Mouse (Mus musculus): ENCODE results near the gene Pou5f2. TPM values are rescaled to one million over a fixed set of nuclear protein-coding genes. Genes with fewer than 3 reads are reported as not detected.
A peak's percentile ranks its signal among the peaks of the same experiment; 100 is the strongest.

Gene Pou5f2
- 0.96 and 1.1 TPM in 2 replicates for polyA plus RNA-seq (2014; fragmentation: Nextera tagmentation; extraction: Ambion mirVana)

GRCm38 (mm10) chr13:78024683-78025294, at the start of gene Pou5f2:
TSS of gene Pou5f2 (plus strand) at chr13:78024902.
- ATAC-seq (ENCODE audit: low FRiP score, low TSS enrichment): peak; percentile 71
- no peaks in the 10 kb centered on the region for H3K9me3 ChIP-seq (ENCODE audit: control insufficient read depth, low read length)
- H3K4me3 ChIP-seq (ENCODE audit: low read length): no peak within 1 kb of the TSS
- no peak within 1 kb of the TSS for H3K27ac ChIP-seq (ENCODE audit: low read depth, low read length)
- H3K36me3 ChIP-seq (ENCODE audit: control insufficient read depth, insufficient read depth, low read length): no peaks in the 10 kb centered on the region
- H3K9ac ChIP-seq (ENCODE audit: low read depth, low read length): no peak within 1 kb of the TSS
- no peaks in the 10 kb centered on the region for H3K4me1 ChIP-seq (ENCODE audit: control insufficient read depth, insufficient read depth, low read length)
- no peak within 1 kb of the TSS for H3K4me2 ChIP-seq (replicated peaks; ENCODE audit: low read depth, low read length)
- no peaks in the 10 kb centered on the region for H3K27me3 ChIP-seq (ENCODE audit: control insufficient read depth, insufficient read depth, low read length)
- WGBS: 53% methylated on average over 15 of the region's 15 CpGs

- ATAC-seq (ENCODE audit: low FRiP score, low TSS enrichment): no peak
- no peak overlapping the region for H3K9ac ChIP-seq (ENCODE audit: low read depth, low read length)
- H3K4me1 ChIP-seq (ENCODE audit: control insufficient read depth, insufficient read depth, low read length): no peaks in the 10 kb centered on the region
- no peak overlapping the region for H3K4me3 ChIP-seq (ENCODE audit: low read length)
- no peaks in the 10 kb centered on the region for H3K27me3 ChIP-seq (ENCODE audit: control insufficient read depth, insufficient read depth, low read length)
- no peak overlapping the region for H3K4me2 ChIP-seq (replicated peaks; ENCODE audit: low read depth, low read length)
- H3K36me3 ChIP-seq (ENCODE audit: control insufficient read depth, insufficient read depth, low read length): no peaks in the 10 kb centered on the region
- no peak overlapping the region for H3K27ac ChIP-seq (ENCODE audit: low read depth, low read length)
- 73% methylated on average over 3 of the region's 3 CpGs for WGBS
- no peaks in the 10 kb centered on the region for H3K9me3 ChIP-seq (ENCODE audit: control insufficient read depth, low read length)
Measured at GRCm38 (mm10) chr13:77976248-77976647, 48.5 kb upstream of the Pou5f2 start.

GRCm38 (mm10) chr13:77977121-77977520, 47.6 kb upstream of the Pou5f2 start:
- no peaks in the 10 kb centered on the region for H3K9me3 ChIP-seq (ENCODE audit: control insufficient read depth, low read length)
- ATAC-seq (ENCODE audit: low FRiP score, low TSS enrichment): no peak
- H3K27me3 ChIP-seq (ENCODE audit: control insufficient read depth, insufficient read depth, low read length): no peaks in the 10 kb centered on the region
- no peak overlapping the region for H3K4me3 ChIP-seq (ENCODE audit: low read length)
- H3K9ac ChIP-seq (ENCODE audit: low read depth, low read length): no peak overlapping the region
- WGBS: 90% methylated on average over 1 of the region's 1 CpGs
- no peak overlapping the region for H3K27ac ChIP-seq (ENCODE audit: low read depth, low read length)
- H3K4me2 ChIP-seq (replicated peaks; ENCODE audit: low read depth, low read length): no peak overlapping the region
- no peaks in the 10 kb centered on the region for H3K36me3 ChIP-seq (ENCODE audit: control insufficient read depth, insufficient read depth, low read length)
- H3K4me1 ChIP-seq (ENCODE audit: control insufficient read depth, insufficient read depth, low read length): no peaks in the 10 kb centered on the region

GRCm38 (mm10) chr13:77982105-77982851, 42.4 kb upstream of the Pou5f2 start:
- ATAC-seq (ENCODE audit: low FRiP score, low TSS enrichment): peak; percentile 28; the same call in 1 of the 2 replicates

GRCm38 (mm10) chr13:77982852-77983202, 41.9 kb upstream of the Pou5f2 start:
- H3K4me1 ChIP-seq (ENCODE audit: control insufficient read depth, insufficient read depth, low read length): no peaks in the 10 kb centered on the region
- 87% methylated on average over 2 of the region's 2 CpGs for WGBS
- no peaks in the 10 kb centered on the region for H3K9me3 ChIP-seq (ENCODE audit: control insufficient read depth, low read length)
- no peak overlapping the region for H3K27ac ChIP-seq (ENCODE audit: low read depth, low read length)
- no peak overlapping the region for H3K4me2 ChIP-seq (replicated peaks; ENCODE audit: low read depth, low read length)
- H3K4me3 ChIP-seq (ENCODE audit: low read length): no peak overlapping the region
- no peak for ATAC-seq (ENCODE audit: low FRiP score, low TSS enrichment)
- no peaks in the 10 kb centered on the region for H3K27me3 ChIP-seq (ENCODE audit: control insufficient read depth, insufficient read depth, low read length)
- H3K36me3 ChIP-seq (ENCODE audit: control insufficient read depth, insufficient read depth, low read length): no peaks in the 10 kb centered on the region
- no peak overlapping the region for H3K9ac ChIP-seq (ENCODE audit: low read depth, low read length)

More at GRCm38 (mm10) chr13:77982105-77982851, 42.4 kb upstream of the Pou5f2 start:
- H3K9ac ChIP-seq (ENCODE audit: low read depth, low read length): no peak overlapping the region
- H3K9me3 ChIP-seq (ENCODE audit: control insufficient read depth, low read length): no peaks in the 10 kb centered on the region
- WGBS: 26% methylated on average over 5 of the region's 5 CpGs
- no peaks in the 10 kb centered on the region for H3K36me3 ChIP-seq (ENCODE audit: control insufficient read depth, insufficient read depth, low read length)
- no peak overlapping the region for H3K27ac ChIP-seq (ENCODE audit: low read depth, low read length)
- H3K27me3 ChIP-seq (ENCODE audit: control insufficient read depth, insufficient read depth, low read length): no peaks in the 10 kb centered on the region
- no peak overlapping the region for H3K4me2 ChIP-seq (replicated peaks; ENCODE audit: low read depth, low read length)
- no peaks in the 10 kb centered on the region for H3K4me1 ChIP-seq (ENCODE audit: control insufficient read depth, insufficient read depth, low read length)
- H3K4me3 ChIP-seq (ENCODE audit: low read length): no peak overlapping the region

GRCm38 (mm10) chr13:77991189-77991886, 33.4 kb upstream of the Pou5f2 start:
- Histone ChIP-seq H3K9ac (ENCODE audit: low read depth, low read length) (no peak overlapping the region), H3K4me3 (ENCODE audit: low read length) (no peak overlapping the region), H3K36me3 (ENCODE audit: control insufficient read depth, insufficient read depth, low read length) (no peaks in the 10 kb centered on the region), H3K4me1 (ENCODE audit: control insufficient read depth, insufficient read depth, low read length) (0 out of 2 replicates have a peak, but pooled peaks cover 3% of the 10 kb centered on the region), H3K4me2 (replicated peaks; ENCODE audit: low read depth, low read length) (no peak overlapping the region), H3K27me3 (ENCODE audit: control insufficient read depth, insufficient read depth, low read length) (no peaks in the 10 kb centered on the region), H3K9me3 (ENCODE audit: control insufficient read depth, low read length) (no peaks in the 10 kb centered on the region), H3K27ac (ENCODE audit: low read depth, low read length) (no peak overlapping the region)
- ATAC-seq (ENCODE audit: low FRiP score, low TSS enrichment): peak; percentile 49; the same call in 1 of the 2 replicates
- WGBS: 63% methylated on average over 5 of the region's 5 CpGs

GRCm38 (mm10) chr13:78004649-78005048, 20.1 kb upstream of the Pou5f2 start:
- H3K4me1 ChIP-seq (ENCODE audit: control insufficient read depth, insufficient read depth, low read length): no peaks in the 10 kb centered on the region
- no peaks in the 10 kb centered on the region for H3K36me3 ChIP-seq (ENCODE audit: control insufficient read depth, insufficient read depth, low read length)
- H3K9ac ChIP-seq (ENCODE audit: low read depth, low read length): no peak overlapping the region
- no peak overlapping the region for H3K4me2 ChIP-seq (replicated peaks; ENCODE audit: low read depth, low read length)
- ATAC-seq (ENCODE audit: low FRiP score, low TSS enrichment): no peak
- no peak overlapping the region for H3K4me3 ChIP-seq (ENCODE audit: low read length)
- no peaks in the 10 kb centered on the region for H3K27me3 ChIP-seq (ENCODE audit: control insufficient read depth, insufficient read depth, low read length)
- no peak overlapping the region for H3K27ac ChIP-seq (ENCODE audit: low read depth, low read length)
- 83% methylated on average over 4 of the region's 4 CpGs for WGBS
- no peaks in the 10 kb centered on the region for H3K9me3 ChIP-seq (ENCODE audit: control insufficient read depth, low read length)

- 57% methylated on average over 3 of the region's 3 CpGs for WGBS
- ATAC-seq (ENCODE audit: low FRiP score, low TSS enrichment): no peak
- no peaks in the 10 kb centered on the region for H3K4me1 ChIP-seq (ENCODE audit: control insufficient read depth, insufficient read depth, low read length)
Measured at GRCm38 (mm10) chr13:78005344-78005743, 19.4 kb upstream of the Pou5f2 start.

GRCm38 (mm10) chr13:78010176-78010575, 14.5 kb upstream of the Pou5f2 start:
- WGBS: 74% methylated on average over 1 of the region's 1 CpGs
- no peak for ATAC-seq (ENCODE audit: low FRiP score, low TSS enrichment)
- no peak overlapping the region for H3K4me2 ChIP-seq (replicated peaks; ENCODE audit: low read depth, low read length)

More at GRCm38 (mm10) chr13:78005344-78005743, 19.4 kb upstream of the Pou5f2 start:
- Histone ChIP-seq H3K9me3 (ENCODE audit: control insufficient read depth, low read length) (no peaks in the 10 kb centered on the region), H3K27ac (ENCODE audit: low read depth, low read length) (no peak overlapping the region), H3K9ac (ENCODE audit: low read depth, low read length) (no peak overlapping the region), H3K36me3 (ENCODE audit: control insufficient read depth, insufficient read depth, low read length) (no peaks in the 10 kb centered on the region), H3K27me3 (ENCODE audit: control insufficient read depth, insufficient read depth, low read length) (no peaks in the 10 kb centered on the region), H3K4me2 (replicated peaks; ENCODE audit: low read depth, low read length) (no peak overlapping the region), H3K4me3 (ENCODE audit: low read length) (no peak overlapping the region)

More at GRCm38 (mm10) chr13:78010176-78010575, 14.5 kb upstream of the Pou5f2 start:
- Histone ChIP-seq H3K4me1 (ENCODE audit: control insufficient read depth, insufficient read depth, low read length) (no peaks in the 10 kb centered on the region), H3K27ac (ENCODE audit: low read depth, low read length) (no peak overlapping the region), H3K9me3 (ENCODE audit: control insufficient read depth, low read length) (no peaks in the 10 kb centered on the region), H3K9ac (ENCODE audit: low read depth, low read length) (no peak overlapping the region), H3K4me3 (ENCODE audit: low read length) (no peak overlapping the region), H3K27me3 (ENCODE audit: control insufficient read depth, insufficient read depth, low read length) (no peaks in the 10 kb centered on the region), H3K36me3 (ENCODE audit: control insufficient read depth, insufficient read depth, low read length) (no peaks in the 10 kb centered on the region)
